In the genomic region with DNA sequence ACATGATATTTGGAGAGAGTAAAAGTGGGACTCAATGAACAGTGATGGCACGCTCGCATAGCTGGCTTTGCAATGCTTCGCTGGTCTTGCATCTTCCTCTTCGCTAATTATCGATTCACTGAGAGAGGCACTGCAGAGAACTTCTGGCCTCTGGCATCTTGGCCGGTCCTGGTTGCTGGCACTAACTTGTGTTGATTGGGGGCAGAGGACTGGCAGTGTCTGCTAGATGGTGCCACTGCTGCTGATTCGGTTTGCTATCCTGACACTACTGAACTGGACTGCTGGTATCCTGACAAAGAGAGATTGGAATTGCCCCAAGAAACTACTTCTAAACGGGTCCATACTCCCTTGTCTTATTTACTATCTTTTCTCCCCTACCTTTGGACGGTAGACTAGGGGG, we compare ENCODE assay signal across 24 mouse cellular contexts. TPM values are rescaled to one million over a fixed set of nuclear protein-coding genes. Genes with fewer than 3 reads are reported as not detected.
DNase-seq lines count a peak whose midpoint lies in the region; ATAC-seq and TF ChIP-seq lines count a peak whose summit lies in the region.
"Had no signal": no experiment of that assay in that cellular context is flagged by ENCODE, and none has a peak within 500 bp of the region (broad histone marks: within the 10 kb centered on the region; RNA-seq: fewer than 3 reads in every experiment).

No protein-coding gene starts in this region.

- no peaks in the 10 kb centered on the region for H3K36me3 ChIP-seq in limb, embryonic 11.5 days (ENCODE audit: control insufficient read depth, insufficient read depth, low read length)
- H3K36me3 ChIP-seq in limb, embryonic 10.5 days, result no peaks in the 10 kb centered on the region
- H3K36me3 ChIP-seq: embryonic facial prominence, embryonic 10.5 days; embryonic facial prominence, embryonic 12.5 days; forebrain, embryonic 15.5 days; G1E had no signal

- no peak overlapping the region for H3K27ac ChIP-seq in cerebellum, adult 2 months (ENCODE audit: insufficient read depth, low read length)
- peak overlapping the region; percentile 92 for H3K27ac ChIP-seq in gastrocnemius, adult 2 months
- no peak overlapping the region for H3K27ac ChIP-seq in limb, embryonic 11.5 days (replicated peaks; ENCODE audit: low read depth, low read length)
- no peak overlapping the region for H3K27ac ChIP-seq in limb, embryonic 10.5 days
- H3K27ac ChIP-seq: embryonic facial prominence, embryonic 10.5 days; embryonic facial prominence, embryonic 12.5 days; forebrain, embryonic 13.5 days; forebrain, embryonic 15.5 days had no signal

- ATAC-seq in limb, embryonic 11.5 days (ENCODE audit: insufficient number of reproducible peaks, low FRiP score, low TSS enrichment, low read depth), result no peak
- ATAC-seq: activated CD4-positive, CD25-positive, alpha-beta regulatory T cell, adult 4 months; CD4-positive, CD25-positive, alpha-beta regulatory T cell, adult 4 months; forebrain, embryonic 13.5 days; forebrain, embryonic 15.5 days; forebrain, postnatal 0 days; Patski had no signal

- intact Hi-C loops in gastrocnemius, adult 2 months (cut with DNase I), result no loop called here

- peak; percentile 6 to 25 for DNase-seq in cerebellum, postnatal 10 days
- DNase-seq in cerebellum, adult 2 months, result no peak
- DNase-seq in gastrocnemius, adult 2 months, result peak; percentile 41
- DNase-seq in gastrocnemius, postnatal 10 days, result no peak
- DNase-seq in limb, embryonic 11.5 days (ENCODE audit: low spot score), result peak; percentile 9
- DNase-seq in limb, embryonic 10.5 days (ENCODE audit: low spot score), result no peak
- DNase-seq: adrenal gland, adult 8-10 months; adrenal gland, postnatal 14 days; adrenal gland, postnatal 36 days; B cell, adult 2 months; cerebellum, adult 11-12 months; cerebellum, adult 8-10 months; cerebellum, adult 9-11 months; cerebellum, postnatal 25 days; forebrain, postnatal 0 days had no signal

- no peak for TF ChIP-seq CTCF in cerebellum, adult 2 months (IDR thresholded peaks at IDR 0.05; ENCODE audit: borderline replicate concordance, insufficient read depth, low read depth, low read length)
- TF ChIP-seq CTCF in gastrocnemius, adult 2 months (IDR thresholded peaks at IDR 0.05), result no peak

- H3K4me3 ChIP-seq in cerebellum, adult 2 months (replicated peaks; ENCODE audit: insufficient read depth, low read depth, low read length), result no peak overlapping the region
- no peak overlapping the region for H3K4me3 ChIP-seq in gastrocnemius, adult 2 months
- H3K4me3 ChIP-seq in limb, embryonic 11.5 days (ENCODE audit: low read depth, low read length), result no peak overlapping the region
- no peak overlapping the region for H3K4me3 ChIP-seq in limb, embryonic 10.5 days
- H3K4me3 ChIP-seq: embryonic facial prominence, embryonic 10.5 days; embryonic facial prominence, embryonic 12.5 days; forebrain, embryonic 13.5 days; forebrain, embryonic 15.5 days had no signal

- TF ChIP-seq POLR2A in cerebellum, adult 2 months (IDR thresholded peaks at IDR 0.05; ENCODE audit: borderline replicate concordance, insufficient read depth, low read length), result no peak

- H3K4me2 ChIP-seq in limb, embryonic 11.5 days (ENCODE audit: low read depth, severe bottlenecking), result no peak overlapping the region
- H3K4me2 ChIP-seq: embryonic facial prominence, embryonic 12.5 days; forebrain, embryonic 13.5 days; forebrain, embryonic 15.5 days had no signal

- no peaks in the 10 kb centered on the region for H3K27me3 ChIP-seq in cerebellum, adult 2 months (ENCODE audit: control insufficient read depth, insufficient read depth, low read length)
- H3K27me3 ChIP-seq in limb, embryonic 11.5 days (ENCODE audit: control insufficient read depth, insufficient read depth, low read length), result no peaks in the 10 kb centered on the region
- no peaks in the 10 kb centered on the region for H3K27me3 ChIP-seq in limb, embryonic 10.5 days (ENCODE audit: low read depth, poor library complexity, severe bottlenecking)
- H3K27me3 ChIP-seq: CH12.LX; embryonic facial prominence, embryonic 12.5 days; forebrain, embryonic 13.5 days; forebrain, embryonic 15.5 days; Patski had no signal

- 65% methylated on average over 9 of the region's 9 CpGs for WGBS in cerebellum, adult 2 months
- 88% methylated on average over 9 of the region's 9 CpGs for WGBS in limb, embryonic 11.5 days
- 93% methylated on average over 9 of the region's 9 CpGs for WGBS in limb, embryonic 10.5 days

- no peak overlapping the region for H3K9ac ChIP-seq in limb, embryonic 11.5 days (ENCODE audit: low read length)
- H3K9ac ChIP-seq: embryonic facial prominence, embryonic 12.5 days; forebrain, embryonic 13.5 days; forebrain, embryonic 15.5 days; forebrain, postnatal 0 days had no signal

- H3K9me3 ChIP-seq in limb, embryonic 11.5 days (ENCODE audit: control insufficient read depth, low read length), result no peaks in the 10 kb centered on the region
- H3K9me3 ChIP-seq in limb, embryonic 10.5 days (replicated peaks), result no peaks in the 10 kb centered on the region
- H3K9me3 ChIP-seq: embryonic facial prominence, embryonic 10.5 days; embryonic facial prominence, embryonic 12.5 days; forebrain, embryonic 13.5 days; forebrain, embryonic 15.5 days; G1E had no signal

- no peaks in the 10 kb centered on the region for H3K4me1 ChIP-seq in cerebellum, adult 2 months (ENCODE audit: control insufficient read depth, insufficient read depth, low read length)
- H3K4me1 ChIP-seq in limb, embryonic 11.5 days (ENCODE audit: control insufficient read depth, insufficient read depth, low read length), result no peaks in the 10 kb centered on the region
- H3K4me1 ChIP-seq in limb, embryonic 10.5 days, result peaks cover 10% of the 10 kb centered on the region
- H3K4me1 ChIP-seq: embryonic facial prominence, embryonic 10.5 days; embryonic facial prominence, embryonic 12.5 days; forebrain, embryonic 15.5 days had no signal

RNA-seq across cellular contexts. Expression of a gene that starts 17.2 kb away (rescaled TPM):
- polyA plus RNA-seq in cerebellum, adult 2 months (2012; rRNA removed), result 10.8 and 12.8 TPM in 2 replicates
- 1,000 to 10,000 TPM; 5,559 to 6,662 TPM for total RNA-seq in gastrocnemius, adult 2 months (2021)
- total RNA-seq in gastrocnemius, postnatal 10 days (2021), result 1,000 to 10,000 TPM; 3,675 to 3,755 TPM
- polyA plus RNA-seq in limb, embryonic 11.5 days (2014; fragmentation: Nextera tagmentation; extraction: Ambion mirVana), result 8.1 and 9.8 TPM in 2 replicates
- 0.49 and 1.8 TPM in 2 replicates for polyA plus RNA-seq in limb, embryonic 10.5 days (2016; fragmentation: Nextera tagmentation; extraction: Ambion mirVana)

Comparison
In these comparisons a context has a peak if more than half of its experiments do, and no peak if none do; other contexts are left out.
1. DNase-seq: peak in cerebellum, postnatal 10 days (2 of 2), gastrocnemius, adult 2 months (single experiment) and limb, embryonic 11.5 days (single experiment); none in cerebellum, adult 2 months (0 of 2), gastrocnemius, postnatal 10 days (single experiment) and limb, embryonic 10.5 days (single experiment).